Mouse (Mus musculus) cerebellum, adult (tissue): Measurements from ENCODE around the gene Igf2bp3.

ENCODE experiments used
- ATAC-seq: cut with Nextera tagmentation; 2 replicates; pipeline ENCODE4 v1.9.2; 2017; ENCODE audit warnings: mild to moderate bottlenecking, moderate library complexity, mixed read lengths; ENCODE audit not compliant: insufficient number of reproducible peaks, low FRiP score, low TSS enrichment

The Igf2bp3 gene

DNA sequence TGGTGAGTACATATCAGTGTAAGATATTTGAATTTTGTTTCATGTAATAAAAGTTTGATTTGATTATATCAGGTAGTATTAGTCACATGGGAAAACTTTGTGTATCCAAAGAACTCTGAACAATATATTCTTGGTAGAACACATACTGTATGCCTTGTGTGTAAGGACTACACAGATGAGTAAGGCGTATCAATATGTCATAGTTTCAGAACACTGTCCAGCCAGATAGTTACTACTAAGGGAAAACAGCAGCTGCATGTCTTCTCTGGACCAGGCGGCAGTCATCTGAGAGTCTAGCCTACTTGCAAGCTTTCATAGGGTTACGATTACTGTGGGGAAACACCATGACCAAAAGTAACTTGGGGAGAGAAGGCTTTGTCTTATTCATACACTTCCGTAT lies 131.7 kb downstream of the Igf2bp3 start:
- no peak for ATAC-seq

- ATAC-seq = no peak
Observed at GRCm38 (mm10) chr6:49079313-49079712, 135.4 kb downstream of the Igf2bp3 start.

DNA sequence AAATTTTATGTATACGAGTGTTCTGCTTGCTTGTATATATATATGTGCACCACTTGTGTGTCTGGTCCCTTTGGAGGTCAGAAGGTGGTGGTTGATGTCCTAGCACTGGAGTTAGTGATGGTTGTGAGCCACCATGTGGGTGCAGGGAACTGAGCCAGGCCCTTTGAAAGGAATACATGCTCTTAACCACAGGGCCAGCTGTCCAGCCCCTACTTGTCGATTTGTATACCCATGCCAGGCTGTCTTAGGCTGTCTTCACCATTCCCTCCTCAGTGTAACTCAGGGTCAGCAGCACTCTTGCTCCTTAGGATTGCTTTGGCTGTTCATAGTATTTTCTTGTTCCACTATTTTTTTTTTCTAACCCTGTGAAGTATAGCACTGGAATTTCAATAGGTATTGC lies 136.9 kb downstream of the Igf2bp3 start:
- no peak for ATAC-seq

DNA sequence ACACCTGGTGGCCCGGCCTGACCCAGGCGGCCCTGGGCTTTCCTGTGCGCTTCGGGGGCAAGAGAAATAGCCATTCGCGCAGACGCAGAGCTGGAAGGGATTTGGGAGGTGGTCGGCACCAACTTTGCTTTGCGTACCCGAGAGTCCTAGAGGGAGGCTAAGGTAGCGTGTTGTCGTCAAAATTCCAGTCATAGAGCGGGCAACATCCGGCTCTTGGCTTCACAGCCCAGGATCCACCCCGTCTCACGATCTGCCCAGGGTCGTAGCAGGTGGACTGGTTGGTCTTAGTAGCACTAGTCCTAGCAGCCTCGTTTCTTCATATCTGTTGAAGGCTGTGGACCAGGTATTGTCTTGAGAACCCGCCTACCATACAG lies 140.7 kb downstream of the Igf2bp3 start:
- no peak; the same call in 1 of the 2 replicates for ATAC-seq

DNA sequence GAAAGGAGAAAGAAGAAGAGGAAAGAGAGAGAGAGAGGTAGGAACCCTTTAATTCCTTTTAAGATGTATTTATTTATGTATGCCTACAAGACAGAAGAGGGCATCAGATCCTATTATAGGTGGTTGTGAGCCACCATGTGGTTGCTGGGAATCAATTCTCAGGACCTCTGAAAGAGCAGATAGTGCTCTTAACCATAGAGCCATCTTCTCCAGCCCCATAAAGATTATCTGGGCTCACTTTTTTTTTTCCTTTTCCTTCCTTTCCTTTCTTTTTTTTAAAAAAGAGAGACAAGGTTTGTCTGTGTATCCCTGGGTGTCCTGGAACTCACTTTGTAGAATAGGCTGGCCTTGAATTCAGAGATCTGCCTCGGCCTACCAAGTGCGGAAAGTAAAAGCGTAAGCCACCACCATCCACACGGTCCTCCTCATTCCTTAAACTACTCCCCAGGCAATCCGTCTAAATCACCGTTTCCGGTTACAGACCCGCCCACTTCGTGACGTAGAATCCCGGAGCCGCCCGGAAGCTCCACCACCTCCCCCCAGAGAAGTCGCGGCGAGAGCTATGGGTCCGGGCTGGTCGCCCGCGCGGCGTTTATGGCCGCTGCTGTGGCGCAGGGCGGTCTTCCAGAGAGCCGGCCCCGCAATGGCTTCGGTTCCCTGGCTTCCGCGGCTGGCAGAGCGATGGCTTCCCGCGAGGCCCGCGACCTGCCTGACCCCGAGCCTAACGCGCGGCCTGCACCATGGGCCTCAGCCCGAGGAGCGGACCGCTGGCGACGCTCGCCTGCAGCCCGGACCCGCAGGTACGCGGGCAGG lies 141.2 kb downstream of the Igf2bp3 start, which contains the start of gene Malsu1:
Gene Malsu1, plus strand, starts transcription at position 492 of the 813 bp plus-strand sequence.
- ATAC-seq = peak; percentile 97

DNA sequence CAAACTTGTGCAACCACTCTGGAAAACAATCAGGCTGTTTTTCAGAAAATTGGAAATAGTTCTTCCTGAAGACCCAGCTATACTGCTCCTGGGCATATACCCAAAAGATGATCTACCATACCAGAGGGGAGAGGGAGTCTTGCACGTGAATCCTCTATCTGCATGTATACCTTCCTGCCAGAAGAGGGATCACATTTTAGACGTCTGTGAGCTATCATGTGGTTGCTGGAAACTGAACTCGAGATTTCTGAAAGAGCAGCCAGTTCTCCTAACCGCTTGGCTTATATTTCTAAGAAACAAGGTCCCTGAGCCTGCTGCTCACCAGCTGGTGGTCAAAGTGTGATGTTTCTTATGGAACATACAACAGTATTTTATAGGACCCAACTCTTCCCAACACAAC lies 146.4 kb downstream of the Igf2bp3 start:
- ATAC-seq = no peak

- peak; percentile 45; the same call in 1 of the 2 replicates for ATAC-seq
Observed at GRCm38 (mm10) chr6:49057053-49058021, 157.4 kb downstream of the Igf2bp3 start.

- ATAC-seq = no peak
Observed at GRCm38 (mm10) chr6:49056009-49056408, 158.7 kb downstream of the Igf2bp3 start.

DNA sequence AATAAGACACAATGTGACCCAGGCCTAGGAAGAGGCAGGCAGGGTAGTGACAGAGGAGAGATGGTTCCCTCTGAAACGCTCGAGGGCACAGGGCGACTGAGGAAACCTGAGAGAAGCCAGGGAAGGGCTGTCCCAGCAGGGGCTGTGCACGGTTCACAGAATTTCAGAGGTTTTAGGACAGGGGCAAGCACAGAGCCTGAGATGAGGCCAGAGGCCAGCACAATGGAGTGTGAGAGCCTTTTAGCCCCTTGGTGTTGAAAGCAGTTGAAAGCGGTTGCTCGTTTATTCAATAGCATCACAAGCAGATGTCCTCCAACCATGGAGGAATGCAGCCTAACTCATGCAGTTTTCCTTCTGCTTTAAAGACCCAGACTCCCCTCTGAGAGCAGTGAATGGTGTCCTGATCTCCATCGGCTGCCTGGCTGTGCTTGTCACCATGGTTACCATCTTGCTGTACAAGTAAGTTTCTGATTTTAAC lies 159.5 kb downstream of the Igf2bp3 start:
- ATAC-seq = no peak

- ATAC-seq = no peak
Observed at GRCm38 (mm10) chr6:49052191-49052590, 162.6 kb downstream of the Igf2bp3 start.

- ATAC-seq = no peak
Observed at GRCm38 (mm10) chr6:49050677-49051410, 163.9 kb downstream of the Igf2bp3 start.

DNA sequence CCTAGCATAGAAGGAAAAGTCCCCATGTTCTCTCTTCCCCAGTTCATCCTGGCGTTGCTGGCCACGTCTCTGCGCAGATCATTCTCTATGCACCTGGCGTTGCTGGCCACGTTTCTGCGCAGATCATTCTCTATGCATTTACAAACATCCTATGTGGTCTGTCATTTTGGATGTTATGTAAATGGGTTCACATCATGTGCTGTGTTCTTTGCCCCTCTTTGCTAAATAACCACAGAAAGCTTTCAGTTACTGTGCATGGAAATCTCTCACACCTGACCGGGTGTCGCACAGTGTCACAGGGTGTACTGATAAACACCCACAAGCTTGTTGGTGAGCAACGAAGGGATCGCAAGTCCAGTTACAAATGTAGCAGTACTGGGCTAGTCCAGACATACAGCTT lies 166.4 kb downstream of the Igf2bp3 start:
- no peak for ATAC-seq

DNA sequence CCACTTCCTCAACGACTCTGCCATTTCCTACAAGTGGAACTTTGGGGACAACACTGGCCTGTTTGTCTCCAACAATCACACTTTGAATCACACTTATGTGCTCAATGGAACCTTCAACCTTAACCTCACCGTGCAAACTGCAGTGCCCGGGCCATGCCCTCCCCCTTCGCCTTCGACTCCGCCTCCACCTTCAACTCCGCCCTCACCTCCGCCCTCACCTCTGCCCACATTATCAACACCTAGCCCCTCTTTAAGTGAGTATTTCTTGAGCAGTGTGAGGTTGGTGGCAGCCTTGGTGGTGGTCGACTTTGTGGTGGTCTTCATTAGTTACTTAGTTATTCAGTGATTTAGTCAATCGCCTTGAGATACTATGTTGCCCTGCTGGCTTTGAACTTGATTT lies 166.9 kb downstream of the Igf2bp3 start:
- ATAC-seq = no peak

DNA sequence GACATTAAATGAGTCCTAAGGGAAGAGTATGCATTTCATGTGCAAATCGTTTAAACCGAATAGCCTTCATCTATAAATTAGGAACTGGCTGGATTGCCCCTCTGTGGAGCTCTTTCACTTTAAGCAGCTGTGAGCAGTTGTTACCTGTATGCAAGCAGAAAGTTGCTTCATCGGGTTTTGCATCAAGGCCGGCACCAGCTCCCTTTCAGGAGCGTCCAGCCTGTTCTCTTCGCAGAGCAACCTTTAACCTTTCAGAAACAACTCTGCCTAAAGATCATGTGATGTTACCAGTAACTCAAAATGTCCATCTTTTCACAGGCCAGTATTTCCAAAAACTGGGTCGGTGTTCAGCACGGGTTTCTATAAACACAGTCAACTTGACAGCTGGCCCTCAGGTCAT lies 167.8 kb downstream of the Igf2bp3 start:
- no peak for ATAC-seq

GRCm38 (mm10) chr6:49046502-49046901 lies 168.3 kb downstream of the Igf2bp3 start:
- ATAC-seq = no peak

DNA sequence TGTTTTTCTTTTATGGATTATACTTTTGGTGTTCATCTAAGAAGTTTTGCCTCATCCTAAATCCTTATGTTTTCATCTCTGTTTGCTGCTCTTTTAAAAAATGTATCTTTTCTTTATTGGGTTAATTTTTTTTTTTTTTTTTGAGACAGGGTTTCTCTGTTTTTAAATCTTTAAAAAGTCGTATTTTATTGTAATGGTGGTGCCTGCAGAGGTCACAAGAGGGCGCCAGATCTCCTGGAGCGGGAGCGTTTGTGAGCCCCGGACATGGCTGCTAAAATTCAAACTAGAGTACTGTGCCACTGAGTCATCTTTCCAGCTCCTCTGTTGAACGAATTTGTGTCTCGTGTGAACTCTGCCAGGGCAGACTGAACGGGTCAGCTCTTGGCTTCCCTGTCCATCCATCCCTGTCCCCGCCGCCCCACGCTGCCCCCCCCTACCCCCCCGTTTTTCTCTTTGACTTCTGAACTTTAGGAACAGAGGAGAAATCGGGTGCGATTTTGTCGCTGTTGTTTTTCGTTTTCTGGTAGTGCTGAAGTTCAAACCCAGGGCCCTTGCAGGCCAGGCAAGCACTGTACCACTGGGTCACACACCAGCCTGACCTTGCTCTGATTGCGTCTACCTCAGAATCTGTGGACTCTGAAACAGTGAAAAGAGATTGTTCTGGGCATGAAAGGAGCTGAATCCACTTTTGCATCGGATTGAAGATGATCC lies 175.1 kb downstream of the Igf2bp3 start:
- no peak for ATAC-seq

DNA sequence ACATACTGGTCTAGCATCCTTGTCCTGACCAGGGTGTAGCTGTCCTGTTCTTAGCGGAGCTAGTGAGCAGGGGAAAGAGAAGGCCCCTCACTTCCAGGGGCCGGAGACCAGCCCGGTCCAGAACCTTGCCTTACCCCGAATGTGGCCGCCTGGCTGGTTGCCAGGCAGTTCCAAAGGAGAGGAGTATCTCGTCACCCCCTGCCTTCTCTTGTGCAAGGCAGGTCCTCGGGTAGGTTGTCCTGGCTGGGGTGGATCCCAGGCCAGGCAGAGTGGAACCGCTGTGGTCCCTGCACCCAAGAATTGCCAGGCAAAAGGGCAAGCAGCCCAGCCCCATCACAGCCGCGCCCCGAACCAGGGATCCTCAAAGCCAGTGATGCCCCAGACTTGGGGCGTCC lies 177.5 kb downstream of the Igf2bp3 start:
- no peak for ATAC-seq

DNA sequence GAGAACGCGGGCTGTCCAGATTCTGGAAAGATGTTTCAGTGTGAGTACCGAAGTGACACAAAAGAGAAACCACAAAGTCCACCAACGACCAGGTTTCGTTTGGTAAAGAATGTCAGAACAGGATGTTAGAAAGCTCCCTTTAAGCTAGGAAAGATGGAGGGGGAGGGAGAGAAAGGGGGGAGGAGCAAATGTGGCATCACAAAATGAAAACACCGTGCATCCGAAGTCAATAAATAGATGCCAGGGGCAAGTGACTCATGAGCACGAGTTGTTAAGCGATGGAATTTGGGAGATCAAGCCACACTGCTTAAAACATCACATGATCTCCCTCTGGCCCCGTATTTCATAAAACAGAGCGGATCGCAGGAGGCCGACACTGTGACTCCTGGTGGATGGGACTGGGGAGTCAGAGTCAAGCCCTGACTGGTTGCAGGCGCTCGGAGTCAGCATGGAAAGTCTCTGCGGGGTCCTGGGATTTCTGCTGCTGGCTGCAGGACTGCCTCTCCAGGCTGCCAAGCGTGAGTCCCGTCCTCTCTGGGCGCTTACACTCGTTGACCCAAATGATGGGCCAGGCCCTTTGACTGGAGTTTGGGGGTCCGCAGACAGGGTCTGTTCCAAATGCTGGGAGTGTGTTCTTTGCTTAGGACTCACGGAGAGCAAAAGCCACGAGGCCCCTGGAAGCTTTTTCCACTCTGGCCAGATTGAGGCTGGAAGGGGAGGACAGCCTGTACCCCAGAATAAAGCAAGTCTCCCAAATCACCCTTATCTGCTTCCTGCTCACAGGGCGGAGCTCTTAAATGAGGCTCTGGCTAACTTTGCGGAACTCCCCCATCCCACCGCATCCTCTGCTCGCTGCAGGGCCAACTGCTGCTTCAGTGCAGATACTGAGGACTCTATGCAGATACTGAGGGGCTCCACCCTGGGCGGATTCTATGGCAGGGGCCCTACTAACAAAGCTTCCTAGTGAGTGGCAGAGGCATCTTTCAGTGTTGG lies 178.2 kb downstream of the Igf2bp3 start, which contains the start of gene Gpnmb:
Gene Gpnmb, plus strand, starts transcription at position 272 of the 993 bp plus-strand sequence.
- no peak for ATAC-seq
